Mouse (Mus musculus) olfactory bulb, adult 2 months (tissue): ENCODE measurements at regions not wholly inside any gene's neighbourhood (a gene's known extent, or its start where the extent isn't known, plus 50 kb on each side); places are given as distances from the start of the nearest gene placed in this dataset.
A peak's percentile ranks its signal among the peaks of the same experiment; 100 is the strongest.

Experiments used
- H3K27ac ChIP-seq: fragments of 200-500 bp; 2 replicates; pipeline ENCODE4 v1.5.1; 2012; ENCODE audit warnings: low read depth, low read length; ENCODE audit not compliant: insufficient read depth
- H3K4me1 ChIP-seq: fragments of 200-500 bp; 2 replicates; pipeline ENCODE4 v1.6.1; 2012; ENCODE audit warnings: low read length; ENCODE audit not compliant: control insufficient read depth, insufficient read depth
- H3K4me3 ChIP-seq: fragments of 200-500 bp; 2 replicates; pipeline ENCODE4 v1.5.1; 2012; ENCODE audit warnings: mild to moderate bottlenecking, low read depth, low read length, moderate library complexity; ENCODE audit not compliant: insufficient read depth
- CTCF ChIP-seq: fragments of 200-500 bp; IDR thresholded peaks from 2 replicates; pipeline ENCODE4 v1.5.1; 2012; ENCODE audit warnings: low read depth, mild to moderate bottlenecking, low read length, moderate library complexity; ENCODE audit not compliant: insufficient read depth
- POLR2A ChIP-seq: fragments of 200-500 bp; IDR thresholded peaks from 2 replicates; pipeline ENCODE4 v1.6.1; 2012; ENCODE audit warnings: mild to moderate bottlenecking, low read depth, low read length, moderate library complexity; ENCODE audit not compliant: insufficient read depth
- WGBS: fragments of 180-500 bp; shearing (Covaris S2); methylation state at CpG from one replicate; pipeline ENCODE4 v1.1.7; 2018; 5-methylcytosine and 5-hydroxymethylcytosine counted together

- no peak overlapping the region for H3K4me3 ChIP-seq
- TF ChIP-seq POLR2A (no peak), CTCF (no peak)
- H3K4me1 ChIP-seq = peaks cover 39% of the 10 kb centered on the region
- WGBS = 7% methylated on average over 7 of the region's 7 CpGs
- peak overlapping the region; percentile 95 for H3K27ac ChIP-seq
These were observed 71.0 kb upstream of the Dlg1 start for GRCm38 (mm10) chr16:31592014-31592871.

GRCm38 (mm10) chr16:31592973-31593683, 70.1 kb upstream of the Dlg1 start:
- Histone ChIP-seq H3K27ac (peak overlapping the region; percentile 95), H3K4me3 (no peak overlapping the region), H3K4me1 (peaks cover 43% of the 10 kb centered on the region)
- 11% methylated on average over 9 of the region's 9 CpGs for WGBS
- TF ChIP-seq CTCF (no peak), POLR2A (no peak)

- Histone ChIP-seq H3K27ac (peak overlapping the region; percentile 43), H3K4me3 (no peak overlapping the region), H3K4me1 (peaks cover 32% of the 10 kb centered on the region)
- TF ChIP-seq POLR2A (no peak), CTCF (no peak)
- 73% methylated on average over 5 of the region's 5 CpGs for WGBS
These were observed 65.3 kb upstream of the Dlg1 start for GRCm38 (mm10) chr16:31597965-31598364.

GRCm38 (mm10) chr16:31598409-31598988, 64.7 kb upstream of the Dlg1 start:
- no peak for TF ChIP-seq CTCF
- TF ChIP-seq POLR2A = no peak
- 55% methylated on average over 9 of the region's 9 CpGs for WGBS
- no peak overlapping the region for H3K4me3 ChIP-seq
- H3K27ac ChIP-seq = peak overlapping the region; percentile 43
- H3K4me1 ChIP-seq = peaks cover 31% of the 10 kb centered on the region

- Histone ChIP-seq H3K4me3 (no peak overlapping the region), H3K27ac (peak overlapping the region; percentile 41), H3K4me1 (peaks cover 27% of the 10 kb centered on the region)
- WGBS = 47% methylated on average over 6 of the region's 6 CpGs
- TF ChIP-seq CTCF = no peak
- TF ChIP-seq POLR2A = no peak
These were observed 64.2 kb upstream of the Dlg1 start for GRCm38 (mm10) chr16:31598989-31599421.

- no peak overlapping the region for H3K4me3 ChIP-seq
- H3K4me1 ChIP-seq = peaks cover 26% of the 10 kb centered on the region
- WGBS = 97% methylated on average over 3 of the region's 3 CpGs
- TF ChIP-seq CTCF = no peak
- TF ChIP-seq POLR2A = no peak
- H3K27ac ChIP-seq = no peak overlapping the region
These were observed 62.0 kb upstream of the Dlg1 start for GRCm38 (mm10) chr16:31601278-31601677.

GRCm38 (mm10) chr16:31603185-31603584, 60.1 kb upstream of the Dlg1 start:
- 74% methylated on average over 11 of the region's 11 CpGs for WGBS
- TF ChIP-seq POLR2A = no peak
- TF ChIP-seq CTCF = no peak

GRCm38 (mm10) chr16:31606389-31607177, 56.7 kb upstream of the Dlg1 start:
- no peak overlapping the region for H3K27ac ChIP-seq
- no peak overlapping the region for H3K4me3 ChIP-seq
- WGBS = 82% methylated on average over 11 of the region's 11 CpGs
- no peak for TF ChIP-seq POLR2A
- no peak for TF ChIP-seq CTCF
- peaks cover 9% of the 10 kb centered on the region; the same call in 1 of the 2 replicates for H3K4me1 ChIP-seq

More at GRCm38 (mm10) chr16:31603185-31603584, 60.1 kb upstream of the Dlg1 start:
- Histone ChIP-seq H3K27ac (no peak overlapping the region), H3K4me3 (no peak overlapping the region), H3K4me1 (peaks cover 23% of the 10 kb centered on the region)
